Mouse (Mus musculus) monocyte, adult 2 months (primary cell): Measurements from ENCODE around the gene Itgam.
"Not testable (repeated sequence)": the region's sequence is repeated elsewhere in the genome, so short reads cannot be mapped to it uniquely, and the experiment has no call there.

Source experiments
- DNase-seq, 2 experiments: peaks; one replicate each; pipeline ENCODE4 v3.0.0; 2022; ENCODE audit warnings: low spot score in 2 of 2, low read depth in 1 of 2

Itgam gene

GRCm38 (mm10) chr7:128062456-128062855 is at the start of gene Itgam, which contains the start of gene Gm49368:
Gene Itgam, plus strand, starts transcription at chr7:128062640.
Gene Gm49368, plus strand, starts transcription at chr7:128062683.
- no peak for DNase-seq

GRCm38 (mm10) chr7:128013116-128013515 is 49.3 kb upstream of the Itgam start:
- no peak for DNase-seq

- DNase-seq = not testable (repeated sequence)
Measured at GRCm38 (mm10) chr7:128016134-128016533, 46.3 kb upstream of the Itgam start.

- no peak for DNase-seq
Measured at GRCm38 (mm10) chr7:128016650-128017049, 45.8 kb upstream of the Itgam start.

- no peak for DNase-seq
Measured at GRCm38 (mm10) chr7:128018275-128018674, 44.2 kb upstream of the Itgam start.

- peak in 1 of 2 experiments; percentile 21 for DNase-seq
Measured at GRCm38 (mm10) chr7:128019187-128019586, 43.3 kb upstream of the Itgam start.

GRCm38 (mm10) chr7:128022974-128023373 is 39.5 kb upstream of the Itgam start:
- DNase-seq = no peak

- DNase-seq = no peak
Measured at GRCm38 (mm10) chr7:128023565-128023964, 38.9 kb upstream of the Itgam start.

GRCm38 (mm10) chr7:128024364-128024763 is 38.1 kb upstream of the Itgam start:
- DNase-seq = no peak

GRCm38 (mm10) chr7:128024932-128025331 is 37.5 kb upstream of the Itgam start:
- DNase-seq = no peak

- no peak for DNase-seq
Measured at GRCm38 (mm10) chr7:128025381-128025780, 37.1 kb upstream of the Itgam start.

GRCm38 (mm10) chr7:128031403-128031976 is 30.9 kb upstream of the Itgam start:
- no peak for DNase-seq

GRCm38 (mm10) chr7:128032290-128032988 is 30.0 kb upstream of the Itgam start:
- DNase-seq = no peak

GRCm38 (mm10) chr7:128032989-128033293 is 29.5 kb upstream of the Itgam start:
- no peak for DNase-seq

- DNase-seq = no peak
Measured at GRCm38 (mm10) chr7:128033616-128034015, 28.8 kb upstream of the Itgam start.

- DNase-seq = not testable (repeated sequence)
Measured at GRCm38 (mm10) chr7:128042161-128042820, 20.1 kb upstream of the Itgam start.

GRCm38 (mm10) chr7:128044142-128044785 is 18.2 kb upstream of the Itgam start:
- no peak for DNase-seq

GRCm38 (mm10) chr7:128045640-128046039 is 16.8 kb upstream of the Itgam start:
- no peak for DNase-seq

- peak in 1 of 2 experiments; percentile 45 for DNase-seq
Measured at GRCm38 (mm10) chr7:128048819-128049218, 13.6 kb upstream of the Itgam start.

- DNase-seq = no peak
Measured at GRCm38 (mm10) chr7:128049254-128049653, 13.2 kb upstream of the Itgam start.

GRCm38 (mm10) chr7:128050739-128051138 is 11.7 kb upstream of the Itgam start:
- DNase-seq = peak; percentile 60 to 78

- no peak for DNase-seq
Measured at GRCm38 (mm10) chr7:128053061-128053460, 9.4 kb upstream of the Itgam start.
